Mouse (Mus musculus) lung, adult 2 months (tissue): ENCODE results near the gene Clec10a.

Experiments used
- CTCF ChIP-seq: fragments of 200-500 bp; IDR thresholded peaks from 2 replicates; pipeline ENCODE4 v1.5.1; 2011; ENCODE audit warnings: mild to moderate bottlenecking, low read length, control low read depth; ENCODE audit not compliant: insufficient read depth
- POLR2A ChIP-seq: fragments of 200-500 bp; IDR thresholded peaks from 2 replicates; pipeline ENCODE4 v1.6.1; 2011; ENCODE audit warnings: low read depth, mild to moderate bottlenecking, control low read depth, low read length, borderline replicate concordance; ENCODE audit errors: extremely low read depth

- TF ChIP-seq POLR2A: 0 out of 2 replicates have a peak, but pooled peaks have one; percentile 17
- TF ChIP-seq CTCF: no peak
Measured at GRCm38 (mm10) chr11:70213736-70214135, 57.7 kb downstream of the Clec10a start.
